Mouse (Mus musculus) right cerebral cortex, postnatal 36 days (tissue): ENCODE data around the gene Tox3.

ENCODE experiments used
- DNase-seq, 2 experiments: peaks; one replicate each; pipeline ENCODE4 v3.0.0; 2022; ENCODE audit warnings: low spot score in 2 of 2, mixed read lengths in 1 of 2

Tox3 gene

DNA sequence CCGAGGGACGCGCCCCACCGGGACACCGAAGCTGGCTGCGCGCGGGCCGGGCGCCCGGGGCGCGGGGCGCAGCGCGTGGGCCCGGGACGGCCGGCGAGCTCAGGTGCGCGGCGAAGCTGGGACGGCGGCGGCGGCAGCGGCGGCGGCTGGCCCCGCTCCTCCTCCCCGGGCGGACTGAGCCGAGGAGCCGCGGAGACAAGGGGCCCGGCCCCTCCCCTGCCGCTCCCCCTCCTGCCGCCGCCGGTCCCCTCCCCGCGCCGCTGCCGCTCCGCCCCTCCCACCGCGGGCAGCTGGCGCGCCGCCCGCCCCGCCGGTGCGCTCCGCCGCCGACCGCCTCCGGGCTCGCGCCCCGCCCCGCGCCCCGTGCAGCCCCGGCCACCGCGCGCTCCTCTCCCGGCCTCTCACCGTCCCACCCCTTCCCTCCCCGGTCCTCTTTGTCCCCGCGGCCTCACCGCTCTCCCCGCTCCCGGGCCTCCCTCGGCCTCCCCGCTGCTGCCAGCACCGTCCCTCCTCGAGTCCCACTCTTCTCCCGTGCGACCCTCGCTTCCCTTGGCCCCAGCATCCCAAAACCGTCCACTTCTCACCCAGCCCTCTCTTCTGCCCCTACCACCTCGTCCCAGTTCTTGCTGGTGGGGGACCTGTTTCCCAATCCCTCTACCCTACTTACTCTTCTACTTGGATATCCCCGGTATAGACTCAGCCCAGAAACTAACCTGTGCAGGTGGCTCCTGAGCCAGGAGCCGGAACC lies at the start of gene Tox3:
Gene Tox3 (minus strand): TSS at position 166 of the 748 bp plus-strand sequence.
- no peak for DNase-seq

DNA sequence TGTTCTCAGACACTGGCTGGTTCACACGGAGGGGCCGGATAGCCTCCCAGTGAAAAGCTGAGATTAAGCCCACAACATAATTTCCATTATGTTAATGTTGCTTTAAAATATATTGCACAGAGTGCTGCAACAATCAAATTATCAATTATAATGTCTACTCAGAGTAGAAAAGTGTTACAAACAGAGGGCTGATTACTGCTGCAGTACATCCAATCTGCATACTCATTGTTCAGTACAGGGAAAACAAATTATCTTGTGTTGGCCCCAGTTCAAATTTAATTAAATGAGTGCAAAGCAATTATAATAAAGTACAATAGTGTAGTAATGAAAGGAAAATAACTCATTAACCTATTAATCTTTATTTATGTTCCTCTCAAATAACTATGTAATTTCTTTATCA lies 44.5 kb upstream of the Tox3 start:
- DNase-seq, result no peak

DNA sequence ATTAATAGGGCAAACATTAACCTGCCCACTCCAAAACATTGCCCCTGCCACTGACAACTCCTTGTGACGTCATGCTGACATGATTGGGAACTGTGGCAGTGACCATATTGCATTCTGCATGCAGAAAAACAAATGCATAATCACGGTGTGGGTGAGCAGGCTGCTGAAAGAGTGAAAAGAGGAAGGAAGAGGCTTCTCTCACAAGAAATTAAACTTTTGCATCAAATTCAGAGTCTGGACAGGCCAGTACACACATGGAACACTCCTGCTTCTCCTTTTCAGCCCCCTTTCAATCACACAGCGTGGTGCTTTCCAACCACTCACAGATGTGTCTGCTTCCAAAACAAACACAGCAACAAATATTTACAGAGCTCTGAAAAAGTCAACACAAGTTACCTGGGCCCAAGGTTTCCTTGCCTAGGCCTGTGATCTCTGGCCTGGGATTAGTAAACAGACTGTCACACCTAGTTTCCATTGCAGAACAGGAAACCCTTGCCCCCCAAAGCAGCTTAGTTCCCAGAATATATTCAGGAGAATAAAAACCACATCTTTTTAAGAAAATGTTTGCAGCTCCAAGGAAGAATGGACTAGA lies 43.4 kb upstream of the Tox3 start:
- DNase-seq, result no peak

- no peak for DNase-seq
These were observed 42.7 kb upstream of the Tox3 start for GRCm38 (mm10) chr8:90390827-90391226.

DNA sequence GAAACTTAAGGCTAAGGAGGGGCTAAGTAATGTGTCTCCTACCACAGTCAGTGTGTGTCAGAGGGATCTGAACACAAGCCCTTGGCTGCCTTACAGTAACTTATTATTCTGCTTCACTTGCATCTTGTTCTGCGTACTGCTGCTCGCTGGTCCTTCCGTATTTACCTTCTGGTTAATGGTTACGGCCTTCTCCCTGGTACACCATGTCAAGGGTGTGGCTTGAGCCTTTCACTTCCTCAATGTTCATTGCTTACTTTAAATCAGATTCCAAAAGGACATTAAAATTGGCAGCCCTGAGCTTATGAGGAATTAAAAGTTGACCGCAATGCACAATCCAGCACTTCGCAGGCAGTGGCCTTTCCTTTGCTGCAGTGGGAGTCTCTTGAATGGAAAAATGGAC lies 30.9 kb upstream of the Tox3 start:
- no peak for DNase-seq

DNA sequence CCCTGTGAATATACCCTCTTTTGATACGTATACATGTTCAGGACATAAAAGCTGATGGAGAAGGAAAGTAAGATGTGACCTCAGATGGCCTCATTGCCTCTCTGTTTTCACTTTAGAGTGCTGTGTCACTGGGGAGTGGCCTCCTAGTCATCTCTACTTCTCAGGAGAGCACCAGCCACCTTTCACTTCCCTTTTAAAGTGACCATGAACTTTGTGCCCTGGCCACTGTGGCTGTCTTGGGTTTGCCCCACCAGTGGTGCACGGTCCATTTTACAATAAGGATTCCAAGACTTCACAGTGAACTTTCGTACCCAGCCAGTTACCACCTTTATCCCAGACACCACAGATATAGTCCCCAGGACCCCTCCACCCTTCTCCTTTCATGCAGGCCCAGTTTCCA lies 29.9 kb upstream of the Tox3 start:
- DNase-seq, result no peak

DNA sequence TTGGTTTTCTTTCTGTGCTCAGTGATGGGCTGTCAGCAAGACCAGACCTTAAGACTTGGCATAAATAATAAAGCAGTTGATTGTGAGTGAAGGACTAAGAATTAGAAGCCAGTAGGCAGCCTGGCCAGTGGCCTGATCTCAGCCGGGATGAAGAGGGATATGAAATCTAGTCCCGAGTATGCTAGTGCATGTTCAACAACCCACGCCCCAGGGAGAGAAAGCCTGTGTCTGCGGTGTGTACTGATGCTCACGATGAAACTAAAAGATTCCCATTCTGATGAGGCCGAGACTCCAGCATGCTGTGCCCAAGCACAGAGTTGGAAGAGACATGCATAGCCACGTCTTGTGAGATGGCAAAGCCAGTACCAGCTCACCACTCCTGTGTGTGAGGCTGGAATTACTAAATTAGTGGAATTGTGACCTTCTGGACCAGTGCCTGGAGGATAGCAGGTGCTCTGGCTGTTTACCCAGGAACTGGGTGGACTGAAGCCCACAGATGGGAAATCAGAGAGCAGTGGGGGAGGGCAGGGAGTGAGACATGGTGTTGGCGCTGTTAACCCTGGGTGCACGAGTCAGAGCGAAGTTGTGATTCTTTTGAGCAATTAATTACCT lies 23.6 kb upstream of the Tox3 start:
- DNase-seq, result no peak

DNA sequence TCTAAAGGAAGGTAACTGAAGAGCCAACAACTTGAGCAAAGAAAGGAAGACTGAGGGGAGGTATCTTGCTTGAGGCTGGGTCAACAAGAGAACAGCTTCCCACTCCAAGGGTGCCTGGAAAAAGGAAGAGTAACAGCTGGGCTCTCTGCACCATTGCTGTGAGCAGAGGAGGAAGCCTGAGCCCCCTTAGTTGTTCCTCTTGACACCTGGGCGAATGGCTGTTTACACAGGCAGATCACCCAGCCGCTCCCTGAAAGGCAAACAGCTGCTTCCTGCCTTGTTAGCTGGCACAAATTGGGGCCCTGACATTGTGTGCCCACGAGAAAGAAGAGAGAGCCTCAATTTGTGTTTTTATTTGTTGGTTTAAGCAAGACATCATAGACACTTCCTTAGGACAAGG lies 21.7 kb upstream of the Tox3 start:
- DNase-seq, result no peak

- no peak for DNase-seq
These were observed 8.6 kb upstream of the Tox3 start for GRCm38 (mm10) chr8:90356729-90357128.

DNA sequence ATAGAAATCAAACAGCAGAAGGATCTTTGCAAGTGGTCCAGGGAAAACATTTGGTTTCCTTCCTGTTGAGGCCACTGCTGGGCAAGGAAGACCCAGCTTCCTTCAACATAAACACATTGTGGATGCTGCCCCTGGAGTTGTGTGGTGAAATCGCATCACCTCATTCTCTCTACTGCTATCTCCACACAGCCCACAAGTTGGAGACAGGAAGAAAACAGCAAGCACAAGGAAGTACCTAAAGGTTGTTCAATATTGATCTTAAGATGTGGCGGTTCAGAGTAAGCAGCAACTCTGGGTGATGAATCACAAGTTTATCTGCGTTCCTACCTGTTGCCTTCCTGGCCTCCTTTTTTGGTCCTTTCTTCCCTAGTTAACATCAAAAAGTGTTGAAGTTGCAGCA lies 6.6 kb upstream of the Tox3 start:
- DNase-seq, result no peak

DNA sequence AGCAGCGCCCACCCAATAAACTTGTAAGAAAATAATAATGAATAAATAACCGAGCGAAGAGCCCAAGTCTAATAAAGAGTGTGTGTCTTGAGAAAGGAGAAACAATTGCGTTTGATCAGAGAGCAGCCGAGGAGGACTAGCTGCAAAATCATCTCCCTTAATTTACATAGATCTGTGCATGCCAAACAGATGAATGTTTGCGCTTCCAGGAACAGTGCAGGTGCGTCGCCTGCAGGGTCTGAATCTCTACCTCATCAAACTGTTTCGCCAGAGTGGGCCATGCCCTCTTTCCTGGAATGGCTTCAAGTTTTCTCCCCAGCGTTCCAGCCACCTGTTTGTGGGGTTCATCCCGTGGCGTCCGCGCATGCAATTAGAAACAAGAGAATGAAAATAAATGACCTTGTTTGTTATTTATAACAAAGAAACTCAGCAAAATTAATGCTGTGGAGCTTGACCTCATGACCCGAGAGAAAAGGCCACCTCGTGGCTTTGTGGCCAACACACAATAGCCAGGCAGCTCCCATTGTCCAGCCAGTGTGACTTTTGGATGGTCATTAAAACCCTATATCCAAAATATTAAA lies 5.9 kb upstream of the Tox3 start:
- no peak for DNase-seq

DNA sequence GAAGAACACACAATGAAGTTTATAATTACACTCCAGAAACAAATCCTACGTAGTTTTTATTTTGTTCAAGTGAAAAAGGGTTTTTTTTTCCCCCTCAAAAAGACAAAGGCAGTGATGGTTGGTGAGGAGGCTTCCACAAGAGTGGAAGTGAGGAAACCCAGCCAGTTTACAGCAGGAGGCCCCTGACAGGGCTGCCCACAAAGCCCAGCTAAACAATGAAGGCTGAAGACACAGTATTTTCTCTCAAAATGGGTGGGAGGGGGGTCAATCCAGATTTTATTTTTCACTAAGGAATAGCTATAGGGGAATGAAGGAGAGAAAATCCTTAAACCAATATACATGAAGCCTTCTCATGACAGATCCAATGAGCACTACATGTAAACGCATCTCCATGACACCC lies 5.4 kb upstream of the Tox3 start:
- DNase-seq, result no peak

DNA sequence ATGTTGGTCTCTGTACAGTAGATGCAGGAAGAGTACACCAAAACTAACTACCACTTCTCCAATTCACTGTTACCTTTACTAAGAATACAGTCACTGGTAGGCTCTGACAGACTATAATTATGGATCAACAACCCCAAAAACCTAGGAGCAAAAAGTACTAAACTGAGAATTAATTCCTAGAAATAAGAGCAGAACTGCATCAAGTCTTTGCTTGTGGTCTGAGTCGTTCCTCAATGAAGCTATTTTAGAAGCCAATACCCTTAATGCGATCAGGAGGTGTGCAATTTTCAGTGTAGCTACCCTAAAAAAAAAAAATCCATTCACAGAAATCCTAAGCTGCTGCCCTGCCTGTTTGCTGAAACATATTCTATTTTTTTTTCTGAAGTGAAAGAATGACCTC lies 4.8 kb upstream of the Tox3 start:
- DNase-seq, result no peak

- DNase-seq, result no peak
These were observed 1.8 kb upstream of the Tox3 start for GRCm38 (mm10) chr8:90349709-90350562.

DNA sequence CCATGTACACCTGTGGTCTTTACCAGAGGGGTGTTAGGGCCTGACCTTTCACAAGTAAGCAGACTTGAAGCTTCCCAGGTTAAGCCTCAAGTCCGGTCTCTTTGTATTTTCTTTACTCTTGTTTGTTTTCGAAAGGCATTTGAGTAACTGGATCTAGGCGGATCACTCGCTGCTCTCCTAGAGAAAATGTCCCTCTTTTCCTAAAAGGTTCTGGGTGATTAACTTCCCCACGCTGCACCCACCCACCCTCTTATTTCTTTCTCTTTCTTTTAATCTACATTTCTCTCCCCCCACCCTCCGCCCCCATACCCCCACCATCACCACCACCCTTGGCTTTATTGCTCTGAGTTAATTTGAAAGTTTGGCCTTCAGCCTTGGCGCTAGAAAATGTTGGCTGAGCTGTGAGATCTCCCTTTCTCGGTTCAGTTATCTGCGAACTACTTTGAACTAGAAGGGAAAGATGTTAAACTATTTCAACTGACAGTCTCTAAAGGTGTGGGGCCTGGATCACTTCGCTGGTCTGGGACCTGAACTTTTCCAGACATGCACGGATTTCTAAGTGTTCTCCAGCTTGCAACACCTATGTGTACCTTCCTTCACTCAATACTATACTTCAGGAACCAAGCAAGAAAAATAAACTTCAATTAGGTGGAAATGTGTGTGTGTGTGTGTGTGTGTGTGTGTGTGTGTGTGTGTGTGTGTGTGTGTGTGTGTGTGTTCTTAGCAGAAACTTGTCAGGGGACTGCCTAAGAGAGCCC lies 962 bp upstream of the Tox3 start:
- DNase-seq, result no peak

DNA sequence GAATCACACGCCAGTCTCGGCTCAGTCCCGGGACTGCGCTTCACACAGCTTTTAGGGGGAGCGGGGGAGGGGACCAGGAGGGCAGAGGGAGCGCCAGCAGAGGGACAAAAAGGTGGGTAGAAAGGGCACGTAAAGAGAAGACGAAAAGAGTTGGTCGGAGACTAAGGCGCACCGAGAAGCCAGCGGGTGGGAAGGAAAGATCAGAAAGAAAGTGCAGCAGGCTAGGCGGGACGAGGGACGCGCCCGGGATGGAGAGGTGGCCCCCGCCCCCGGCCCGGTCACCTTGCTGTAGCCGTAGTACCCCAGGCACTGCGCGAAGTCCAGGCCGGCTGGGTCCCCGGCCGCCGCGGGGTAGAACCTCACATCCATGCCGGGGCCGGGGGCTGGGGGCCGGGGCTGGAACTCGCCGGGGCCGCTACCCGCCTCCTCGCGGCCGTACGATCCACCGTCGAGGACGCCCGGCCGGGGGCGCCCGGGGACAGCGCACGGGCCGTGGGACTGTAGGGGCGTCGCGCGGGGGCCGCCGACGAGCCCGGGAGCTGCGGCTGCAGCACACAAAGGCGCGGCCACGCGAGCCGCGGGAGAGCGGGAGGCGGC lies 464 bp downstream of the Tox3 start:
- DNase-seq, result no peak

GRCm38 (mm10) chr8:90346880-90347535 lies 1.1 kb downstream of the Tox3 start:
- no peak for DNase-seq

GRCm38 (mm10) chr8:90346138-90346879 lies 1.8 kb downstream of the Tox3 start:
- DNase-seq, result no peak
